Mouse (Mus musculus) liver, postnatal 0 days (tissue): Measurements from ENCODE around the gene Parp16.
"Not testable (repeated sequence)": the region's sequence is repeated elsewhere in the genome, so short reads cannot be mapped to it uniquely, and the experiment has no call there.

ENCODE experiments used
- CTCF ChIP-seq: sonication (generic); IDR thresholded peaks from 2 replicates; pipeline ENCODE4 v1.5.1; 2016; ENCODE audit warnings: antibody characterized with exemption, low read depth
- EP300 ChIP-seq: IDR thresholded peaks from 2 replicates; pipeline ENCODE4 v1.6.1; 2016; ENCODE audit warnings: antibody characterized with exemption, low read depth, mild to moderate bottlenecking

GRCm38 (mm10) chr9:65207041-65207815 is 12.1 kb downstream of the Parp16 start:
- not testable (repeated sequence) for TF ChIP-seq CTCF, EP300
